Comparison of ENCODE assay signal across 27 mouse cellular contexts in genomic region chr12:11223090-11223489, GRCm38 (mm10). TPM values are rescaled to one million over a fixed set of nuclear protein-coding genes. Genes with fewer than 3 reads are reported as not detected.
A peak's percentile ranks its signal among the peaks of the same experiment; 100 is the strongest.
DNase-seq lines count a peak whose midpoint lies in the region; ATAC-seq lines count a peak whose summit lies in the region.
"Had no signal": no experiment of that assay in that cellular context is flagged by ENCODE, and none has a peak within 500 bp of the region (broad histone marks: within the 10 kb centered on the region; RNA-seq: fewer than 3 reads in every experiment).

No protein-coding gene starts in this region.

- ATAC-seq in kidney, embryonic 16.5 days (ENCODE audit: low FRiP score, low TSS enrichment), result peak; percentile 39; the same call in 1 of the 2 replicates
- ATAC-seq in kidney, embryonic 14.5 days (ENCODE audit: low FRiP score, low TSS enrichment), result no peak
- ATAC-seq: inflammation-experienced regulatory T-cells, adult 6 months; midbrain, embryonic 13.5 days had no signal

- DNase-seq in adrenal gland, adult 2 months, result peak; percentile 43
- DNase-seq in adrenal gland, adult 8-10 months, result no peak
- DNase-seq in urinary bladder, postnatal 14 days (ENCODE audit: low spot score), result peak; percentile 22
- no peak for DNase-seq in urinary bladder, postnatal 36 days (ENCODE audit: low spot score in 2 of 2)
- DNase-seq in cerebellum, adult 8-10 months, result no peak
- DNase-seq in embryo, embryonic 11 days, result no peak
- DNase-seq: cerebellum, adult 2 months; gastrocnemius, postnatal 14 days; retina, postnatal 1 day; right cerebral cortex, postnatal 4 days; thymus, postnatal 25 days had no signal

- no peaks in the 10 kb centered on the region for H3K36me3 ChIP-seq in kidney, embryonic 16.5 days (ENCODE audit: insufficient read depth, low read length)
- H3K36me3 ChIP-seq in kidney, embryonic 14.5 days (ENCODE audit: control insufficient read depth, insufficient read depth, low read length), result no peaks in the 10 kb centered on the region
- H3K36me3 ChIP-seq: forebrain, embryonic 12.5 days; hindbrain, embryonic 12.5 days; limb, embryonic 12.5 days; midbrain, embryonic 13.5 days; neural tube, embryonic 15.5 days had no signal

- WGBS in kidney, embryonic 16.5 days, result 71% methylated on average over 10 of the region's 10 CpGs
- 72% methylated on average over 10 of the region's 10 CpGs for WGBS in kidney, embryonic 14.5 days

- H3K9ac ChIP-seq in kidney, embryonic 16.5 days (replicated peaks; ENCODE audit: low read length), result no peak overlapping the region
- no peak overlapping the region for H3K9ac ChIP-seq in kidney, embryonic 14.5 days (ENCODE audit: low read depth, low read length)
- H3K9ac ChIP-seq: forebrain, embryonic 12.5 days; hindbrain, embryonic 12.5 days; limb, embryonic 12.5 days; liver, embryonic 14.5 days; midbrain, embryonic 13.5 days; neural tube, embryonic 15.5 days had no signal

- peaks cover 30% of the 10 kb centered on the region for H3K4me1 ChIP-seq in kidney, embryonic 16.5 days (ENCODE audit: insufficient read depth, low read length)
- peaks cover 5% of the 10 kb centered on the region; the same call in 1 of the 2 replicates for H3K4me1 ChIP-seq in kidney, embryonic 14.5 days (ENCODE audit: control insufficient read depth, insufficient read depth, low read length)

- no peak overlapping the region for H3K27ac ChIP-seq in kidney, embryonic 16.5 days (ENCODE audit: low read length)
- H3K27ac ChIP-seq in kidney, embryonic 14.5 days (ENCODE audit: low read depth, low read length), result no peak overlapping the region
- H3K27ac ChIP-seq: forebrain, embryonic 12.5 days; hindbrain, embryonic 12.5 days; left cerebral cortex, adult 2 months; liver, embryonic 14.5 days; midbrain, embryonic 13.5 days; neural tube, embryonic 15.5 days had no signal

- H3K4me2 ChIP-seq in kidney, embryonic 16.5 days (replicated peaks; ENCODE audit: low read depth, low read length), result no peak overlapping the region
- no peak overlapping the region for H3K4me2 ChIP-seq in kidney, embryonic 14.5 days (replicated peaks; ENCODE audit: low read depth, low read length)
- H3K4me2 ChIP-seq: forebrain, embryonic 12.5 days; hindbrain, embryonic 12.5 days; limb, embryonic 12.5 days; midbrain, embryonic 13.5 days; neural tube, embryonic 15.5 days had no signal

- no peak overlapping the region for H3K4me3 ChIP-seq in kidney, embryonic 16.5 days (ENCODE audit: low read length)
- H3K4me3 ChIP-seq in kidney, embryonic 14.5 days (ENCODE audit: low read length), result no peak overlapping the region
- H3K4me3 ChIP-seq: forebrain, embryonic 12.5 days; hindbrain, embryonic 12.5 days; left cerebral cortex, adult 2 months; limb, embryonic 12.5 days; midbrain, embryonic 13.5 days; myocyte; neural tube, embryonic 15.5 days had no signal

- peaks cover 3% of the 10 kb centered on the region; the same call in 1 of the 2 replicates for H3K27me3 ChIP-seq in kidney, embryonic 16.5 days (ENCODE audit: insufficient read depth, low read length)
- no peaks in the 10 kb centered on the region for H3K27me3 ChIP-seq in kidney, embryonic 14.5 days (ENCODE audit: control insufficient read depth, insufficient read depth, low read length)
- H3K27me3 ChIP-seq: forebrain, embryonic 12.5 days; hindbrain, embryonic 12.5 days; limb, embryonic 12.5 days; midbrain, embryonic 13.5 days; neural tube, embryonic 15.5 days had no signal

- H3K9me3 ChIP-seq in kidney, embryonic 16.5 days (ENCODE audit: low read length), result no peaks in the 10 kb centered on the region
- no peaks in the 10 kb centered on the region for H3K9me3 ChIP-seq in kidney, embryonic 14.5 days (ENCODE audit: control insufficient read depth, low read length)
- H3K9me3 ChIP-seq: forebrain, embryonic 12.5 days; hindbrain, embryonic 12.5 days; limb, embryonic 12.5 days; midbrain, embryonic 13.5 days; neural tube, embryonic 15.5 days had no signal

RNA-seq across cellular contexts. Expression of gene Msgn1, which starts 14.3 kb away (rescaled TPM):
- total RNA-seq in adrenal gland, adult 2 months (2021), result not detected
- polyA plus RNA-seq in adrenal gland, adult 2 months (2012; rRNA removed), result not detected in 2 replicates
- total RNA-seq in adrenal gland, adult 8-10 months (2022), result not detected
- not detected in 2 replicates for polyA plus RNA-seq in kidney, embryonic 16.5 days (2015; fragmentation: Nextera tagmentation; extraction: Ambion mirVana)
- polyA plus RNA-seq in kidney, embryonic 14.5 days (2014; fragmentation: Nextera tagmentation; extraction: Ambion mirVana), result not detected in 2 replicates
- total RNA-seq: adrenal gland, postnatal 36 days; gastrocnemius, postnatal 14 days; layer of hippocampus, adult 8-10 months; left cerebral cortex, adult 2 months; MEL had no signal
- polyA plus RNA-seq: cerebellum, adult 2 months; cortical plate, adult 2 months; forebrain, embryonic 12.5 days; heart, postnatal 0 days; hindbrain, embryonic 12.5 days; inflammation-experienced regulatory T-cells, adult 6 months; limb, embryonic 12.5 days; liver, embryonic 14.5 days; midbrain, embryonic 13.5 days; myocyte; neural tube, embryonic 15.5 days had no signal

RNA-seq across cellular contexts. Expression of gene Gen1, which starts 42.5 kb away (rescaled TPM):
- total RNA-seq in adrenal gland, adult 2 months (2021), result 1 to 10 TPM in 1 of 2 experiments, under 1 TPM in 1; 0.86 to 1.6 TPM
- polyA plus RNA-seq in adrenal gland, adult 2 months (2012; rRNA removed), result not detected in 2 replicates
- total RNA-seq in adrenal gland, adult 8-10 months (2022), result 1 to 10 TPM; 1.8 to 2.3 (median 2.0) TPM
- polyA plus RNA-seq in kidney, embryonic 16.5 days (2015; fragmentation: Nextera tagmentation; extraction: Ambion mirVana), result 8.6 and 9.4 TPM in 2 replicates
- polyA plus RNA-seq in kidney, embryonic 14.5 days (2014; fragmentation: Nextera tagmentation; extraction: Ambion mirVana), result 12.7 and 18.2 TPM in 2 replicates

RNA-seq across cellular contexts. Expression of gene Smc6, which starts 42.6 kb away (rescaled TPM):
- 10 to 100 TPM; 23.3 to 29.0 TPM for total RNA-seq in adrenal gland, adult 2 months (2021)
- polyA plus RNA-seq in adrenal gland, adult 2 months (2012; rRNA removed), result 1.0 and 1.1 TPM in 2 replicates
- 10 to 100 TPM; 27.0 to 41.0 (median 34.4) TPM for total RNA-seq in adrenal gland, adult 8-10 months (2022)
- 110 and 144 TPM in 2 replicates for polyA plus RNA-seq in kidney, embryonic 16.5 days (2015; fragmentation: Nextera tagmentation; extraction: Ambion mirVana)
- 127 and 141 TPM in 2 replicates for polyA plus RNA-seq in kidney, embryonic 14.5 days (2014; fragmentation: Nextera tagmentation; extraction: Ambion mirVana)

Comparison
In these comparisons a context has a peak if more than half of its experiments do, and no peak if none do; other contexts are left out.
1. DNase-seq: peak in adrenal gland, adult 2 months (single experiment) and urinary bladder, postnatal 14 days (single experiment); none in adrenal gland, adult 8-10 months (single experiment), urinary bladder, postnatal 36 days (0 of 2), cerebellum, adult 8-10 months (single experiment) and embryo, embryonic 11 days (single experiment).
2. RNA of gene Smc6, which starts 42.6 kb away (polyA plus RNA-seq): 127 to 141 TPM in kidney, embryonic 14.5 days and 110 to 144 TPM in kidney, embryonic 16.5 days; 1.0 to 1.1 TPM in adrenal gland, adult 2 months; every median in the first group is over 10 times any median in the second.